Mouse (Mus musculus) MEL (cell line): ENCODE data around the gene Tmem147. TPM values are rescaled to one million over a fixed set of nuclear protein-coding genes. Genes with fewer than 3 reads are reported as not detected.
A peak's percentile ranks its signal among the peaks of the same experiment; 100 is the strongest.

Experiments
- DNase-seq: peaks from one replicate; pipeline ENCODE4 v3.0.0; 2011; ENCODE audit warnings: low read depth, low spot score
- H3K27ac ChIP-seq: 2 replicates; pipeline ENCODE4 v1.5.1; 2012; ENCODE audit warnings: low read depth, mild to moderate bottlenecking, control low read depth, low read length, moderate library complexity; ENCODE audit not compliant: control insufficient read depth
- H3K27me3 ChIP-seq, 2 experiments: fragments of 150-350 bp in 1 of 2; sonication (generic) in 1 of 2; 2 replicates each; pipeline ENCODE4 v1.6.1; 2012; ENCODE audit warnings: low read length in 2 of 2, mild to moderate bottlenecking in 2 of 2, improper control_type of control experiment in 1 of 2, moderate library complexity in 1 of 2; ENCODE audit not compliant: insufficient read depth in 2 of 2, control insufficient read depth in 1 of 2
- H3K36me3 ChIP-seq, 2 experiments: 2 replicates each; pipeline ENCODE4 v1.6.1; 2012 to 2014; ENCODE audit warnings: low read length in 2 of 2, improper control_type of control experiment in 1 of 2, inconsistent platforms in 1 of 2, mild to moderate bottlenecking in 1 of 2; ENCODE audit not compliant: insufficient read depth in 2 of 2, control insufficient read depth in 1 of 2
- H3K4me1 ChIP-seq, 2 experiments: fragments of 150-350 bp in 1 of 2; sonication (generic) in 1 of 2; 2 replicates each; pipeline ENCODE4 v1.6.1; 2012; ENCODE audit warnings: low read length in 2 of 2, improper control_type of control experiment in 1 of 2, mild to moderate bottlenecking in 1 of 2; ENCODE audit not compliant: insufficient read depth in 2 of 2, control insufficient read depth in 1 of 2
- H3K4me3 ChIP-seq, 2 experiments: fragments of 150-350 bp in 1 of 2; sonication (generic) in 1 of 2; 2 replicates each; pipeline ENCODE4 v1.5.1; 2012; ENCODE audit warnings: low read depth in 2 of 2, low read length in 2 of 2, mild to moderate bottlenecking in 2 of 2, moderate library complexity in 2 of 2, control low read depth in 1 of 2, improper control_type of control experiment in 1 of 2; ENCODE audit not compliant: control insufficient read depth in 1 of 2, insufficient read depth in 1 of 2
- H3K79me2 ChIP-seq: 2 replicates; pipeline ENCODE4 v1.6.1; 2012; ENCODE audit warnings: mild to moderate bottlenecking, low read length, moderate library complexity; ENCODE audit not compliant: control insufficient read depth, poor library complexity, insufficient read depth
- H3K9ac ChIP-seq: 2 replicates; pipeline ENCODE4 v1.6.1; 2012; ENCODE audit warnings: low read depth, mild to moderate bottlenecking, control low read depth, low read length, moderate library complexity; ENCODE audit not compliant: control insufficient read depth, poor library complexity, severe bottlenecking
- H3K9me3 ChIP-seq: fragments of 150-350 bp; sonication (generic); replicated peaks from 2 replicates; pipeline ENCODE4 v1.6.1; 2012; ENCODE audit warnings: mild to moderate bottlenecking, low read length, improper control_type of control experiment, moderate library complexity; ENCODE audit not compliant: insufficient read depth
- CTCF ChIP-seq, 3 experiments: IDR thresholded peaks in 2 of 3; conservative IDR thresholded peaks in 1 of 3; 2 replicates each; pipeline ENCODE4 v1.5.1; 2011 to 2012; ENCODE audit warnings: low read length in 3 of 3, low read depth in 2 of 3, mild to moderate bottlenecking in 2 of 3, improper control_type of control experiment in 1 of 3, inconsistent platforms in 1 of 3, mixed read lengths in 1 of 3, moderate library complexity in 1 of 3; ENCODE audit not compliant: control insufficient read depth in 1 of 3, insufficient read depth in 1 of 3, poor library complexity in 1 of 3, severe bottlenecking in 1 of 3
- EP300 ChIP-seq, 2 experiments: IDR thresholded peaks; 2 replicates each; pipeline ENCODE4 v1.6.1; 2011; ENCODE audit warnings: improper control_type of control experiment in 2 of 2, low read length in 2 of 2, low read depth in 1 of 2, mild to moderate bottlenecking in 1 of 2
- ETS1 ChIP-seq: IDR thresholded peaks from 2 replicates; pipeline ENCODE4 v1.6.1; 2012; ENCODE audit warnings: low read depth, mild to moderate bottlenecking, inconsistent platforms, low read length, improper control_type of control experiment, moderate library complexity
- GABPA ChIP-seq: IDR thresholded peaks from 2 replicates; pipeline ENCODE4 v1.6.1; 2012; ENCODE audit warnings: low read depth, mild to moderate bottlenecking, inconsistent platforms, low read length, improper control_type of control experiment, moderate library complexity
- GATA1 ChIP-seq: IDR thresholded peaks from 2 replicates; pipeline ENCODE4 v1.6.1; 2011; ENCODE audit warnings: low read depth, low read length, improper control_type of control experiment
- JUND ChIP-seq: IDR thresholded peaks from 2 replicates; pipeline ENCODE4 v1.6.1; 2011; ENCODE audit warnings: low read depth, mild to moderate bottlenecking, improper control_type of control experiment, low read length
- MAX ChIP-seq: IDR thresholded peaks from 2 replicates; pipeline ENCODE4 v1.6.1; 2011; ENCODE audit warnings: low read length, improper control_type of control experiment
- POLR2AphosphoS5 ChIP-seq: IDR thresholded peaks from 2 replicates; pipeline ENCODE4 v1.6.1; 2012; ENCODE audit warnings: low read depth, borderline replicate concordance, mild to moderate bottlenecking, inconsistent platforms, low read length, moderate library complexity, mixed read lengths
- RAD21 ChIP-seq: IDR thresholded peaks from 2 replicates; pipeline ENCODE4 v1.6.1; 2011; ENCODE audit warnings: mild to moderate bottlenecking, low read depth, low read length, improper control_type of control experiment
- SIN3A ChIP-seq: IDR thresholded peaks from 2 replicates; pipeline ENCODE4 v1.6.1; 2012; ENCODE audit warnings: low read length, improper control_type of control experiment, inconsistent platforms
- SMC3 ChIP-seq: IDR thresholded peaks from 2 replicates; pipeline ENCODE4 v1.6.1; 2011; ENCODE audit warnings: low read depth, low read length, improper control_type of control experiment
- TAL1 ChIP-seq: IDR thresholded peaks from 2 replicates; pipeline ENCODE4 v1.6.1; 2012; ENCODE audit warnings: mild to moderate bottlenecking, inconsistent platforms, low read length, moderate library complexity, mixed read lengths
- TBP ChIP-seq: IDR thresholded peaks from 2 replicates; pipeline ENCODE4 v1.8.0; 2011; ENCODE audit warnings: low read depth, low read length, improper control_type of control experiment
- polyA plus RNA-seq, 2 experiments: library from polyadenylated mRNA; stranded (reverse) in 1 of 2; unstranded in 1 of 2; fragments of >175 nt in 1 of 2; fragments of >200 nt in 1 of 2; gene quantifications; 2 replicates each; pipeline versions ENCODE4 v1.2.1 to v1.2.4; 2012; ENCODE audit warnings: low replicate concordance in 2 of 2, low read depth in 1 of 2; ENCODE audit not compliant: insufficient read length in 2 of 2, insufficient read depth in 1 of 2, missing spikeins in 1 of 2
- total RNA-seq: library from RNA; depleted of rRNA; stranded (reverse); fragments of 300-350 nt; gene quantifications from 2 replicates; pipeline ENCODE4 v1.2.3, GENCODE M21; 2012

The Tmem147 gene
- total and polyA plus RNA-seq, 3 experiments = 266 to 324 (median 307) TPM

- no peak for TF ChIP-seq SIN3A
- no peak for TF ChIP-seq TAL1
- Histone ChIP-seq H3K27ac (no peak overlapping the region), H3K4me3 (no peak overlapping the region), H3K79me2 (no peaks in the 10 kb centered on the region), H3K4me1 (no peaks in the 10 kb centered on the region), H3K27me3 (no peaks in the 10 kb centered on the region; a peak in 2 of 4 replicates), H3K9me3 (no peaks in the 10 kb centered on the region), H3K36me3 (no peaks in the 10 kb centered on the region), H3K9ac (no peak overlapping the region)
- DNase-seq = no peak
Observed at GRCm38 (mm10) chr7:30749824-30750606, 20.7 kb upstream of the Tmem147 start.

GRCm38 (mm10) chr7:30747525-30748204 lies 18.3 kb upstream of the Tmem147 start:
- Histone ChIP-seq H3K27me3 (no peaks in the 10 kb centered on the region; a peak in 2 of 4 replicates), H3K36me3 (no peaks in the 10 kb centered on the region), H3K9ac (no peak overlapping the region), H3K9me3 (no peaks in the 10 kb centered on the region), H3K4me1 (no peaks in the 10 kb centered on the region), H3K4me3 (no peak overlapping the region), H3K27ac (no peak overlapping the region), H3K79me2 (no peaks in the 10 kb centered on the region)
- no peak for DNase-seq
- no peak for TF ChIP-seq MAX
- TF ChIP-seq POLR2AphosphoS5 = no peak
- no peak for TF ChIP-seq GABPA
- no peak for TF ChIP-seq TBP
- TF ChIP-seq GATA1 = no peak
- TF ChIP-seq JUND = no peak
- no peak for TF ChIP-seq ETS1
- 0 out of 2 replicates have a peak, but pooled peaks have one; percentile 10 for TF ChIP-seq SMC3
- no peak; the same call in 1 of the 2 replicates for TF ChIP-seq RAD21
- TF ChIP-seq CTCF (IDR thresholded peaks at IDR 0.05 in 2 of 3, conservative IDR thresholded peaks at IDR 0.05 in 1 of 3; ENCODE audit: control insufficient read depth in 1 of 3, insufficient read depth in 1 of 3, low read depth in 2 of 3, low read length in 3 of 3, poor library complexity in 1 of 3, severe bottlenecking in 1 of 3) = peak; percentile 19 to 46 (median 32); a peak in 5 of 6 replicates
- no peak for TF ChIP-seq EP300 (IDR thresholded peaks at IDR 0.05; ENCODE audit: low read depth in 1 of 2, low read length in 2 of 2)
